Mouse (Mus musculus): ENCODE data around the gene Pdzrn3. TPM values are rescaled to one million over a fixed set of nuclear protein-coding genes. Genes with fewer than 3 reads are reported as not detected.

Gene Pdzrn3
- polyA plus RNA-seq, 1 experiment from 2014 or later, result 5.5 TPM

- TF ChIP-seq CTCF (IDR thresholded peaks at IDR 0.05; ENCODE audit: low read depth), result no peak
- Histone ChIP-seq H3K36me3 (ENCODE audit: control insufficient read depth, insufficient read depth) (no peaks in the 10 kb centered on the region), H3K4me3 (ENCODE audit: low read depth, low read length) (no peak overlapping the region), H3K27ac (ENCODE audit: low read depth, low read length) (no peak overlapping the region), H3K4me2 (replicated peaks; ENCODE audit: low read depth) (no peak overlapping the region), H3K9me3 (ENCODE audit: control insufficient read depth) (no peaks in the 10 kb centered on the region), H3K27me3 (replicated peaks; ENCODE audit: control insufficient read depth, insufficient read depth, low read length) (no peaks in the 10 kb centered on the region), H3K4me1 (replicated peaks; ENCODE audit: control insufficient read depth, insufficient read depth, low read length) (no peaks in the 10 kb centered on the region), H3K9ac (ENCODE audit: low read depth, low read length) (no peak overlapping the region)
- no peak for ATAC-seq
- 59% methylated on average over 7 of the region's 7 CpGs for WGBS
Measured at GRCm38 (mm10) chr6:101306834-101307233, 70.9 kb downstream of the Pdzrn3 start.

GRCm38 (mm10) chr6:101305543-101305942, 72.2 kb downstream of the Pdzrn3 start:
- Histone ChIP-seq H3K27me3 (replicated peaks; ENCODE audit: control insufficient read depth, insufficient read depth, low read length) (no peaks in the 10 kb centered on the region), H3K9me3 (ENCODE audit: control insufficient read depth) (no peaks in the 10 kb centered on the region), H3K36me3 (ENCODE audit: control insufficient read depth, insufficient read depth) (no peaks in the 10 kb centered on the region), H3K27ac (ENCODE audit: low read depth, low read length) (no peak overlapping the region), H3K9ac (ENCODE audit: low read depth, low read length) (no peak overlapping the region), H3K4me2 (replicated peaks; ENCODE audit: low read depth) (no peak overlapping the region), H3K4me3 (ENCODE audit: low read depth, low read length) (no peak overlapping the region), H3K4me1 (replicated peaks; ENCODE audit: control insufficient read depth, insufficient read depth, low read length) (no peaks in the 10 kb centered on the region)
- TF ChIP-seq CTCF (IDR thresholded peaks at IDR 0.05; ENCODE audit: low read depth), result no peak
- WGBS, result 92% methylated on average over 6 of the region's 6 CpGs
- ATAC-seq, result no peak

DNA sequence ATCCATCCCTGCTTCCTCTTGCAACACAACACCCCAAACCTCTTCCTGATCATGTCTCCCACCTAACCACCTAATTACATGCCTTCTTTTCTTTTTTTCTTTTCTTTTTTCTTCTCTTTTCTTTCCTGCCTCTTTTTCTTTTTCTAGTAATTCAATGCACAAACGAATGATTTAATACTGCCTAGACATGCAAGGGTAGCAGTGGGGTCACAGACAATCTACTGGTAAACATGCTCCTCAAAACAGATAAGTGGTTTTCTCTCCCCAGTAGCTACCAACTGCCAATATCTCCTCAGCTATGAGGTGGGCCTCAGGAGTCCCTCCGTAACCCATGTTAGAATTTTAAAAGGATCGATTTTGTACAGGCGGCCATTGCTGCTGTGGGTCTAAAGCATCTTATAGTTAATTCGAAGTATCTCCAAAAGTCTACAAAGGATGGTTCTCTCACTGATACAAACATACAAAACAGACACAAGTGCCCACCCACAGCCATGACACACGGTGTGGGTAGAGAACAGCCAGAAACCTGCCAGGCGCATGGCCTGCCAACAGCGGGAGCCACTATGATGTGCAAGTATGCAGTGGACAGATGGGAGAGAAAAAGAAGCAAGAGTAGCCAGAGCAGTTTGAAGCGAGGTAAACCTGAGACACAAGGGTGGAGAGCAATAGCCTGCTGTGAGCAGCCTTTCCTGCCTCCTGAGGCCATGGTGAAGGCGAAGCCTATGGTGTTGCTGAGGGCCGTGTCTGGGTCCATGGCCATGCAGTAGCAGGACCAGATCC, 73.5 kb downstream of the Pdzrn3 start:
- WGBS, result 90% methylated on average over 11 of the region's 11 CpGs
- Histone ChIP-seq H3K36me3 (ENCODE audit: control insufficient read depth, insufficient read depth) (no peaks in the 10 kb centered on the region), H3K27ac (ENCODE audit: low read depth, low read length) (no peak overlapping the region), H3K4me2 (replicated peaks; ENCODE audit: low read depth) (no peak overlapping the region), H3K4me1 (replicated peaks; ENCODE audit: control insufficient read depth, insufficient read depth, low read length) (no peaks in the 10 kb centered on the region), H3K27me3 (replicated peaks; ENCODE audit: control insufficient read depth, insufficient read depth, low read length) (no peaks in the 10 kb centered on the region), H3K9ac (ENCODE audit: low read depth, low read length) (no peak overlapping the region), H3K9me3 (ENCODE audit: control insufficient read depth) (no peaks in the 10 kb centered on the region), H3K4me3 (ENCODE audit: low read depth, low read length) (no peak overlapping the region)
- no peak for ATAC-seq
- no peak for TF ChIP-seq CTCF (IDR thresholded peaks at IDR 0.05; ENCODE audit: low read depth)

DNA sequence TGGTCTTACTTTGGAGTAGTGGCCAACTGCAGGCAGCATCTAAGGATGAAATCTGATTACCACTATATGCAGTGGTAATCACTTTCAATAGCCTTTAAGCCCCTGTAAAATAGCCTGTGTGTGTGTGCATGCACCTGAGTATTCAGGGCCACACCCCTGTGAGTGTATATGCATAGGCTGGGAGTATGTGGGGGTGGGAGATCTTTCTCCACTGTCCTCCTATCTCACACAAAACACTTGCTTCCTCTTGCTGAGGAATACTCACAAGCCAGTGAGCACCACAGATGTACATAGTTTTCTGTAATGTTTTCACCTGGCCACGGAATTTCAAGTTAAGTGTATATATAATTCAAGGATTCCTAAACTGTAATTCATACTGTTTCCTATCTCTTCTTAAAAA, 74.2 kb downstream of the Pdzrn3 start:
- Histone ChIP-seq H3K4me2 (replicated peaks; ENCODE audit: low read depth) (no peak overlapping the region), H3K9ac (ENCODE audit: low read depth, low read length) (no peak overlapping the region), H3K27me3 (replicated peaks; ENCODE audit: control insufficient read depth, insufficient read depth, low read length) (no peaks in the 10 kb centered on the region), H3K9me3 (ENCODE audit: control insufficient read depth) (no peaks in the 10 kb centered on the region), H3K36me3 (ENCODE audit: control insufficient read depth, insufficient read depth) (no peaks in the 10 kb centered on the region), H3K4me3 (ENCODE audit: low read depth, low read length) (no peak overlapping the region), H3K27ac (ENCODE audit: low read depth, low read length) (no peak overlapping the region), H3K4me1 (replicated peaks; ENCODE audit: control insufficient read depth, insufficient read depth, low read length) (no peaks in the 10 kb centered on the region)
- TF ChIP-seq CTCF (IDR thresholded peaks at IDR 0.05; ENCODE audit: low read depth), result no peak
- ATAC-seq, result no peak
- WGBS, result 82% methylated on average over 1 of the region's 1 CpGs

DNA sequence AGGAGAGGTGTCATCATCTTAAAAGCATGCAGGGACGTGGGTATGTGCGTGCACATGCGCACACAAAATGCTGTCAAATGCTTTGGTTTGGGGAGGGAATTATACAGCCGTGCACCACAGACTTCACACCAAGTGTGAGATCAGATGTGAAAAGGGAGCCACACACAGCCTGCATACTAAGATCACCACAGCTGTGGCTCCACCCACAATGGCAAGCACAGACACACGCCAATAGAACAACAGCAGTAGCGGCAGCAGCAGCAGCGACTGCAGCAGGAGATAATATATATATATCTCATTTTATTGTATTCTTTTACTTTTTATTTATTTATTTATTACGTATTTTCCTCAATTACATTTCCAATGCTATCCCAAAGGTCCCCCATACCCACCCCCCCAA, 76.5 kb downstream of the Pdzrn3 start:
- no peak overlapping the region for H3K27ac ChIP-seq (ENCODE audit: low read depth, low read length)
- no peak for TF ChIP-seq CTCF (IDR thresholded peaks at IDR 0.05; ENCODE audit: low read depth)

GRCm38 (mm10) chr6:101299434-101299833, 78.3 kb downstream of the Pdzrn3 start:
- no peaks in the 10 kb centered on the region; the same call in 1 of the 2 replicates for H3K36me3 ChIP-seq (ENCODE audit: control insufficient read depth, insufficient read depth)
- H3K4me3 ChIP-seq (ENCODE audit: low read depth, low read length), result no peak overlapping the region
- H3K27ac ChIP-seq (ENCODE audit: low read depth, low read length), result no peak overlapping the region
- WGBS, result 91% methylated on average over 2 of the region's 2 CpGs
- H3K4me2 ChIP-seq (replicated peaks; ENCODE audit: low read depth), result no peak overlapping the region
- TF ChIP-seq CTCF (IDR thresholded peaks at IDR 0.05; ENCODE audit: low read depth), result no peak
- no peak overlapping the region for H3K9ac ChIP-seq (ENCODE audit: low read depth, low read length)
- ATAC-seq, result no peak
- no peaks in the 10 kb centered on the region for H3K27me3 ChIP-seq (replicated peaks; ENCODE audit: control insufficient read depth, insufficient read depth, low read length)
- H3K9me3 ChIP-seq (ENCODE audit: control insufficient read depth), result no peaks in the 10 kb centered on the region
- H3K4me1 ChIP-seq (replicated peaks; ENCODE audit: control insufficient read depth, insufficient read depth, low read length), result no peaks in the 10 kb centered on the region

More for the DNA sequence above, 76.5 kb downstream of the Pdzrn3 start:
- no peak for ATAC-seq
- Histone ChIP-seq H3K4me2 (replicated peaks; ENCODE audit: low read depth) (no peak overlapping the region), H3K9me3 (ENCODE audit: control insufficient read depth) (no peaks in the 10 kb centered on the region), H3K36me3 (ENCODE audit: control insufficient read depth, insufficient read depth) (no peaks in the 10 kb centered on the region), H3K27me3 (replicated peaks; ENCODE audit: control insufficient read depth, insufficient read depth, low read length) (no peaks in the 10 kb centered on the region), H3K4me3 (ENCODE audit: low read depth, low read length) (no peak overlapping the region), H3K9ac (ENCODE audit: low read depth, low read length) (no peak overlapping the region), H3K4me1 (replicated peaks; ENCODE audit: control insufficient read depth, insufficient read depth, low read length) (no peaks in the 10 kb centered on the region)
- WGBS, result 92% methylated on average over 8 of the region's 8 CpGs
